Mouse (Mus musculus) urinary bladder, postnatal 14 days (tissue): Measurements from ENCODE around the gene Dkkl1.
A peak's percentile ranks its signal among the peaks of the same experiment; 100 is the strongest.

Experiments
- DNase-seq: peaks from one replicate; pipeline ENCODE4 v3.0.0; 2021; ENCODE audit warnings: low spot score

Dkkl1 gene

DNA sequence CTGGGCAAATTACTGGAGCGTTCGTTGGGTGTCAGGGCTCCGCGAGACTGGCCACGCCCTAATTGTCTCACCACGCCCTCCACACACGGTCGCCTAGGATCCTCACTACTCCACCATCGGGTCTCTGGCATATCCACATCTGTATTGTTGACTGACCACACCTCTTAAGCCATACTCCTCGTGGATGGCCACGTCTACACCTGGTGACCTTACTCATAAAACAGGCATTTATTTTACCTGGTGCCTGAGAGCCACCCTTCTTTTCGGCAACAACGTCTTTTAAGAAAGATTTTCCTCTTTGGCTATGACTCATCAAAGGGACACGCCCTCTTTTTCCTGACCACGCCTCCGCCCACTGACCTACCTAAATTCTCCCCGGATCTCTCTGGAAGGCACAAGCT is at the start of gene Dkkl1:
TSS of gene Dkkl1 (minus strand) at position 297 of the 401 bp plus-strand sequence.
- DNase-seq, result peak; percentile 13

DNA sequence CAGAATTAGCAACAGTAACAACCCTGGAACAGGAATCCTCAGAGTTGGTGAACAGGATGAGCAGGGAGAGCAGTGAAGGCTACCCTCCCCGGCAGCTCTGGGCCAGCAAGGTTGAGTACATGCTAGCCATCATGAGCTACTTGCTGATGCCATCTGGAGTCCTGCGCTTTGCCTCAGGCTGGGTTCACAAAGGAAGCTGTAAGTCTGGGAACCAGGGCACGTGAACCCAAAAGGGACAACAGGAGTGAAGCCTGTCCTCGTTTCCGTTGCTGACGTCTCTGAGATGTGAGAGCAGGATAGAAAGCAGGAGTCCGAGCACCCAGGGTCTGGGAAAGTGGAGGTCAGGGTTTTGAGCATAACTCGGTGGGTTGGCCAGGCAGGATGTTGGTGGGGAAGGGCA is 47.3 kb upstream of the Dkkl1 start:
- no peak for DNase-seq

DNA sequence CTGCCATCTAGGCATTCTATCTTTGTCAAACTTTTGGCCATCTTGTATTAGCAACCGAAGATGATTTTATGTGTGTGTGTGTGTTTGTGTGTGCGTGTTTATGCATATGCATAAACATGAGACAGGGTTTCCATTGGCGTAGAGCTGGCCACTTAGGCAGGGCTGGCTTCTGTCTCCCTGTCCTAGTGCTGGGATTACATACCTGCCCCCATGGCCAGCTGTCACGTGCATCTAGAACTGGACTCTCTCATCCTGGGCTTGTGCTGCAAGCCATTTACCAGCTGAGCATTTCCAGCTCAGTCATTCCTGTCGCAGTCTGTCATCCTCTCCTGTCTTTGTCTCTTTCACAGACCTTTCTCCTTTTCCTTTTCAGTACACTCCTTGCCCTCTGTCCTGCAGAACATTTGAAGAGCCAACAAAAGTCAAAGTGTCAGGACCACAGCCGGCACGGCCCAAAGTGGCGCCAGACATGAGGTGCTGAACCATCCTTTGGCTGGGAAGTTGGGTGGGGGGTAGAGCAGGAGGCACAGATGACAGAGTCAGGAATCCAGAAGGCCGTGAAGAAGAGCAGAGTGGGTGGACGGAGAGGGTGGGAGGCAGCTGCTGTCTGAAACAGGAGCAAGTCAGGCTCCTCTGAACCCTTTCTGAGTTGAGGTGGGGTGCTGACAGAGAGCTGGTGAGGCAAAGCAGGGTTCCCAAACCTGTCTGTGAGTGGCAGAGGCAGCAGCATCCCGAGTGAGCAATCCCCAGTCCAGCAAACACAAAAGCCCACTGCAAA is 45.3 kb upstream of the Dkkl1 start:
- DNase-seq, result no peak

DNA sequence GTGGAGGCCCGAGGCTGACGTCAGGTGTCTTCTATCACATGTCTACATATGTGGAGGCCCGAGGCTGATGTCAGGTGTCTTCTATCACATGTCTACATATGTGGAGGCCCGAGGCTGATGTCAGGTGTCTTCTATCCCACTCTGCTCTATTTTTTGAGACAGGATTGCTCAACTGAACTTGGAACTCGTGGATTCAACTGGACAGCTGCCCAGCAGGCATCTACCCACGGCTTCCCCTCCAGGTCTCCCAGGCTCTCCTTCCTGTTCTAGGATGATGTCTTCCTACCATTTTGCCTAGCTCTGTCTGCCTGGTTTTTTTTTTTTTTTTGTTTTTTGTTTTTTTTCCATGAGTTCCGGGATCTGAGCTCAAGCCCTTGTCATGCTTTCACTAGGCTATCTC is 43.9 kb upstream of the Dkkl1 start:
- DNase-seq, result peak; percentile 40

DNA sequence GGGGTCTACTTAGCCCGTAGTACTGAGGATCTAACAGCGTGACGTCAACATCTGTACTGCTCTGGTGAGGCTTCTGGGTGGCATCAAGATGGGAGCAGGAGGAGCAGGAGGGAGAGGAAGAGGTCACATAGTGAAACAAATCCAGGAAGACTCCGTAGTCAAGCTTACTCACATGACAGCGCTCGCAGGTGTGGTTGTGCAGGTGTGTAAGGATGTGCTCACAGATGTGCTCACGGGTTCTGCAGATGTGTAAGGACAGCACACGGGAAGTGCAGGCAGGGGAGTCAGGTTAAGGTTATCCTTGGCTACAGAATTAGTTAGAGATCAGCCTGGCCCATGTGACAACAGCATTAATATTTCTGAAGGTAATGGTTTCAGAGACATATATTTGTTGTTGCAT is 41.9 kb upstream of the Dkkl1 start:
- no peak for DNase-seq

DNA sequence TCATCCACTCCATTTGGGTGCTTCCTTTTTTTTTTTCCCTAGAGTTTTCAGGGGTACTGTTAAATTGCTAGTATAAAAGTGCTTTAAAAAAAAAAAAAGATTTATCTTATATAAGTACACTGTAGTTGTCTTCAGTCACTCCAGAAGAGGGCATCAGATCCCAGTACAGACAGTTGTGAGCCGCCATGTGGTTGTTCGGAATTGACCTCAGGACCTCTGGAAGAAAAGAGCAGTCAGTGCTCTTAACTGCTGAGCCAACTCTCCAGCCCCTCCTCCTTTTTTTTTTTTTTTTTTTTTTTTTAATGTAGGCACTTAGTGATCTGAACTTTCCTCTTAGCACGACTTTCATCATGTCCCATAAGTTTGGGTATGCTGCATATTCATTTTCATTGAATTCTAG is 35.7 kb upstream of the Dkkl1 start:
- DNase-seq, result no peak

DNA sequence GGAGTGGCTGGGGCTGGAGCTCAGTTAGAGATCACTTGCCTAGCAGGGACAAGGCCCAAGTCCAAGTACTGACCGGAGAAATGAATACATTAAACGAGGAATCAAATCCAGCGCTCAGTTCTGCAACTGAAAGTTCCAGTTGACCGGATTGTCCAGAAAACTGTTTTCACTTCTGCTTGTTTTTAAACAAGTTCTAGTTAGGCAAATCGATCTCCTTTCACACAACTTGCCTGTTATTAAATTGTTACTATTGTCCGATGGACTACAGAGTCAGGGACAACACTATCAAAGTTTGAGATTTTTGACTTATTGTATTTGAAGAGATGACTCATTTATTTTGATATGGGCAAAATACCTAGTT is 29.4 kb upstream of the Dkkl1 start:
- no peak for DNase-seq

DNA sequence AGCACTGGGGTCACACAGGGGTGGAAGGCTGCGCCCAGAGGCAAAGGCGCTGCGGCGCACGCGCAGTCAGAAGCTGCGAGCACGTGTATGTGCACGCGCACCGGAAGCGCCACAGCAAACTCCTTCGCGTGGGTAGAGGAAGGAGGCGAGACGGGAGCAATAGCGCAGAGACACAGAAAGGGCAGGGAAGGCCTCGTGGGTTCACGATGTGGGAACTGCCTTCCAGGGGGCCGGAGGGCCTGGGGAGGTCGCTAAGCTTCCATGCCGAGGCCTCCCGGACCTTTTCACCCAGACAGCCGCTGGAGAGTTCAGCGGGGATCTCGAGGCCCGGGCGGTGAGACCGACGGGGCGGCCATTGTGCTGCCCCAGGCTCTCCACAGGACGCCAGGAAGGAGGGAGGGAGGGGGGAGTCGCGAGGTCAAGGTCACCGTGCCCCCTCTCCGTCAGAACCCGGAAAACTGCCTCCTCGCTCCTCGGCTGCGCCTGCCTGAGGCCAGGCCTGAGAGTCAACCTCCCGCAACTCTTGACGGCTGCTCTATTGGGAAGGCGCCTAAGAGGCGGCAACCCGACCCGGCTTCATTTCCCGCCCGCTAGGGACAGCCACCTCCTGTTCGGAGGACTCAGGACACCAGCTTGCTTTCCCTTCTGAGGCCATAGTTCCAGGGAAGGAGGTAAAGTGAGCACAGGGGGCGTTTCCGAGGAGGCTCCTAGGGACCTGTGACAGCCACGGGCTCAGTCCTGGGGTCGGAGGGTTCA is 28.9 kb upstream of the Dkkl1 start, which contains the start of gene Slc6a16:
TSS of gene Slc6a16 (plus strand) at position 453 of the 756 bp plus-strand sequence.
- DNase-seq, result no peak

DNA sequence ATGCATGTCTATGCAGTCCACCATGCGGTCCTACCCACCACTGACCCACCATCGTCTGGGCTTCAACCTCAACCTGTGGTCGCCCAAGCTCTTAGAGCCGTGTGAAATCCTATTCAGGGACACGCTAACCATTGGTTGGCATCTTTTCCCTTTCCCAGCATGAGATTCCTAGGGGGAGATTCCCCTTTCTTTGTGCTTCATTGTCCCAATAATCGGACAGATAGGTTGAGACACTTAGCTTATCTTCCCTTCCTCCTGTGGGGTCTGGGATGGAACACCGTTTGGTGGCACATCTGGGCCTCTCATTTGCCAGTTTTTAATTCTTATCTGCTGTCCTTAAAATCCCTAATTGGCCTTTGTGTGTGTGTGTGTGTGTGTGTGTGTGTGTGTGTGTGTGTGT is 28.2 kb upstream of the Dkkl1 start:
- no peak for DNase-seq

DNA sequence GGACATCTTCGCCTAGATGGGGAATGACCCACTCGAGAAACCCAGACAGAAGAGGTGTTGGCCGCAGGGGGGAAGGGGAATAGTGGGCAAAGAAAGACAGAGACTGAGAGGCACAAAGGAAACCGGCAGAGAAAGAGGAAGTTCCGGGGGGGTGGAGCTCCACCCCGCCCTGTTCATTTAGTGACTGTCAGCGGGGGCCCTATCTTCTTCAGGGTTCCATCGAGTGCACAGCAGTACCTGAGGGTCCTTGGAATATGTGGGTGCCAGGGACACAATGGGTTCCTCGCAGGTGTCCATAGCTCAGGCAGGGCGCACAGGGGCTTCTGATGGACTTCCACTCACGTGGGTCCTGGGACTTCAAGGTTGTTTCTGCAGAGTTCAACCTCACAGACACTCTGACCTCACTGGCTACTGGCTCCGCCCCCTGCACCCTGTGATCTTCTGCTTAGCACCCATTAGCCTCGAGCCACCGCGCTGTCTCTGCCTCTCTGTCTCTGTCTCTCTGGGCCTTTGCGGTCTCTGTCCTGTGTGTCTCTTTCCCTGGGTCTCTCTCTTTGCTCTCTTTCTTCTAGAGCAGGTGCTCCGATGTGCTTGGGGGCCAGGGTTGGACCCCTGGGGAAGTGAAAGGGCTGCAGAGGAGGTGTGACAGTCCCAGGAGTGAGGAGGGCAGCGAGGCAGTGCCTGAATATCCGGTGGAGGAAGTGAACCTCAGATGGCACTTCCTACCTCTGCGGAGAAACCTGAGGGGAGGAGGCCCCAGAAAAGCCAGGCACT is 27.0 kb upstream of the Dkkl1 start, which contains the start of gene Cd37:
TSS of gene Cd37 (minus strand) at position 393 of the 774 bp plus-strand sequence.
- no peak for DNase-seq

DNA sequence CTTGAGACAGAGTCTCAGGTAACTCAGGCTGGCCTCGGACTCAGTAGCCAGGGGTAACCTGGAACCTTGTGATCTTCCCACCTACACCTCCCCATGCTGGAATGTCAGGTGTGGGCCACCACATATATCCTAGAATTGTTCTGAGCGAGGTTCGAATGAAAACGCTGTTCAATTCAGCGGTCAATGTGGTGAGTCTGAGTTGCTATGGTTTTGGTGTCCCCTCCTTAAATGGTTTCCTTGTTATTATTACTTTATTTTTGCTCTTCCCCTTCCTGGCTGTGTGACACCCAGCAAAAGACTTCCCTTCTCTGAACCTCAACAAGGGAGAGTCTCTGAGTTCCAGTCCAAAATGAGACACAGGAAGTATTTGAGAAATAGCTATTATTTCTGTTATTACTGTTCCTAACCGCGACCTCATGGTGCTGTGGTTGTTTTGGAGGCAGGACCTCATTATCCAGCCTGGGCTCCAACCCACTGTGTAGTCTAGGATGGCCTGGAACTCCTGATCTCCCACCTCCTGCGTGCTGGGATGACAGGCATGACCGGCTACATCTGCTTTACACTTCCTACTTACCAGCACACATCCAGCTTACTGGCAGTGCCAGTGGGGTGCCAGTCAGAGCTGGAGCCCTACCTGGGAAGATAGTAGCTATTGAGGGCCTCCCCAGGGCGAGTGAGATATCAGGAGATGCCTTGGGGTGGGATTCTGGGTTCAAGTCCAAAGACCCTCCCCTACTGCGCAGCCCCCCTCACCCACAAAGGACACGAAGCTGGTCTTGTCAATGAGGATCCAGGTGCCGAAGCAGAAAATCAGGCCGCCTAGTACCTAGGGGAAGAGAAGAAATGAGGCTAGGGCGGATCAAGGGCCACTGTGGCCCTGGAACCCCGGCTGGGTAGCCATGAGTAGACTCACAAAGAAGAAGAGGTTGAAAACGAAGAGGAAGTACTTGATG is 26.1 kb upstream of the Dkkl1 start:
- DNase-seq, result no peak

DNA sequence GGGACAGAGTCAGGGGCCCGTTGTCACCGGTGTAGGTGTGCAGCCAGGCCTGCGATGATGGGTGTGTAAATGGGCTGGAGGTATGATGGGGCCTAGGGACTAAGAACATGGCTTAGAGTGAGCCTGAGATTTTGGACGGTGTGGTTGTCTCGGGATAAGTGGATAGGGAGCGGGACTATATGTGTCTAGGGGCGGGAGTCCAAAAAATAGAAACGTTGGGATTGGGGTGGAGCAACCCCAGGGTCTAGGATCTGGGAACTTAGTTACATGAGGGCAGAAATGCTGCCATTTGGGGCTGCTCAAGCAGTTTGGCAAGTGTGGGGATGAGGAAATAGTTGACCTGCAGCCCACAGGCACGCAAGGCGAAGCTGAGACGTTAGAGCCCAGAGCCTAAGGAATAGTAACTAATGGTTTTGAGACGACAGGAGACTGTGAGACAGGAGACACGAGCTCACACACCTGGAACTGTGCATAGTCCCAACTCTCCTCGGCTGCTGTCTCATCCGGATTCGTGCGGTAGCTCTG is 23.8 kb upstream of the Dkkl1 start:
- DNase-seq, result peak; percentile 35

DNA sequence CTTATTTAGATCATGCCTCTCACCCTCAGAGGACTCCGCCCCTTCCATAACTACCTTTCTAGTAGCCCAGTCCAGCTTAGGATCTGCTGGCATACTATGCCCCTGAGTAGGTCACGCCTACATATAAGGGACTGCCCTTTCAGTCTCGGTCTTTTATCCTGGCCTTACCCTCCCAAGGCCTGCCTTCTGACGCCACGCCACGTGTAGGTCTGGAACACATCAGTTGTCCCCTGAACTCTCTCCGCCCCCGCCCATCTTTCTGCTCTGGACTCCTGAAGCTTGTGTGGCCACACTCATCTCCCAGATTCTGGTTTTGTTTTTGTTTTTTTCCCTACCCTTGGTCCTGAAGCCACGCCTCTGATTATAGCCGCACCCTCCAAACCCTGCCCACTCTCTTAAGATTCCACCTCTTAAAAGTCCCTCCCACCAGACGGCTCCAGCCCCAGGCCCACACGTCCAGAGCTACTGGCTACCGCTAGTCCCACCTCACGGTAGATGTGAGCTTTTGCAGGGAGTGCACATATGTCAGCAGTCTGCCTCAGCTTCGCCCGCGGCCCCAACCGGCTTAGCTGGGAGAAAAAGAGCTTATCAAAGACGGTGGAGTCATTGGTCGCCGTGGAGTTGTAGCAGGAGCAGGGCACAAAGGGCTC is 23.1 kb upstream of the Dkkl1 start:
- peak; percentile 51 for DNase-seq

DNA sequence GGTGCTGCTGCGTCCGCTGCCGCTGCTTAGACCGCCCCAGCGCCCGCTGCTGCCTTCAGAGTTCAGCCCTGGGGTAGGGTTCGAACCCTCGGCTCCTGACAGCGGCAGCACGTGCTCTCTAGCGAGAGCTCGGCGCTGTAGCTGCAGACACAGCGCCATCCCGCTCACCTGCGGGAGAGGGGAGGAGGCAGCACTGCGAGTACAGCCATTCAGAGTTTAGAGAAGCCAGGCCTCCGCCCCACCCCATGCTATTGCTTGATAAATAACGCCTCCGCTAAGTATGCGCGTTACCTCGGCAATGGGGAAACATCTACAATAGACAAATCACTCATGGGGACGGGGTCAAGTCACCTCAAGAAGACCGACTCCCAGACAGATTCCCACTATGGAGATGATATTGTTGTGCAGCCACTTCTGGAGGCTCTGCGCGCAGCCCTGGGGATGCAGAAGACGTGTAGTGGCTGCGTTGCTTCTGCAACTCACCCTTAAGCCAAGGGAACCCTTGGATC is 22.4 kb upstream of the Dkkl1 start:
- DNase-seq, result no peak

DNA sequence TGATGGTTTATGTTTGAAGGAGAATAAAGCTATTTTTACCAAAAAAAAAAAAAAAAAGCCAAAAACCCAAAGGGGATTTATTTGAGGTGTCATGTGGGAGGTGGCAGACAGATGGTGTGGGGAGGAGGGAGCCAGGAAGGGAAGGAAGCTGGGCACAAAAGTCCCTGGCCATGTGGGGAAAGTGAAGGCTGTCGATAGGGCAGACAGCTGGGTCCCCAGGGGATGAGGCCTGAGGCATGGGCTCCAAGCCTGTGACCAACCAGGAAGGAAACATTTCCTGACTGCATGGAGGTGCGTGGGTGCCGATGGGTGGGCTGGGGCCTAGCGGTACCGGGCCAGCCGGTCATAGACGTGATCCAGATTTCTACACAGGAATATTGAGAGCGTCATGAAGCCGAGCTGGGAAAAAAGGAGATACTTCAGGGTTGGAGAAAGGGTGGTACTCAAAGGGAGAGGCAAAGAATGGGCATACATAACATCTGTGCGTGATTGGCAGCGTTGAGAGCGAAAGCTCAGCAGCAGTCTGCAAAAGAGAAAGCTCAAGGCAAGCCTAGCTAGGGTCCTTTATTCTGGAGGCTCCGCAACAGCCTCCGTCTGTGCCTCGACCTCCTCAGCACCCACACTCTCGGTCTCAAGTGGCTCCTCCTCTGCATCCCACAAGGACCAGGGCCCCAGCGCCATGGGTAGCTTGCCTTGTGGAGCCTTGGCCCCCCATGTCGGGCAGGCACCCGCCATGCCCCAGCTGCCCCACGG is 21.8 kb upstream of the Dkkl1 start:
- DNase-seq, result no peak

DNA sequence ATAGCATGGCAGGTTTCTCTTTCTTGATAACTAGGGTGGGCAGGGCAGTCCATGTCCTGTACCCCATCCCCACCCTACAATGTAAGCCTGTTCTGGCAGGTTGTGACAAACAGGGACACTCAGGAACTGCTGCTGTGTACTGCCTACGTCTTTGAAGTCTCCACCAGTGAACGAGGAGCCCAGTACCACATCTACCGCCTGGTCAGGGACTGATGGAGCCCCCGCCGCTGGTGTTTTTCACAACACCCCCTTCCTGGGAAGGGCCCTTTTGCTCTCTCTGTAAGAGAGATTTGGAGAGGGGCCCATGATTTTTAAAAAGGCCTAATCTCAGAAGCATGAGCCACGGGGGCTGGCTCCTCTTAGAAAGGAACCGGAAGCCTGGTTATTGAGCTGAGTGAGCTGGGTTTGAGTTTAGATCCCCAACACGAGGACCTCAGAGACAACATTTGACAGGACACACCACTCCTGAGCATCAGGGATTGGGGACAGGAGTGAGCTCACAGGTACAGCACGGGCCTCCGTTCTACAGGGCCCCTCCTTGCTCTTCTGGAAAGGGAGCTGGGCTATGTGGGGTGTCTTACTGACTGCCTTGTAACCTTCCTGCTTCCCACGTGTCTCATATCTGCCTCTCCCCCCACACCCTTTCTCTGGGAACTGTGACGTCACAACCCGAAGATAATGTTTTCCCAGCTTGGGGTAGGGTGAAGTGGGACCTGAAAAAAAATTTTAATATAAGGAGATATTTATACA is 20.9 kb upstream of the Dkkl1 start:
- no peak for DNase-seq

DNA sequence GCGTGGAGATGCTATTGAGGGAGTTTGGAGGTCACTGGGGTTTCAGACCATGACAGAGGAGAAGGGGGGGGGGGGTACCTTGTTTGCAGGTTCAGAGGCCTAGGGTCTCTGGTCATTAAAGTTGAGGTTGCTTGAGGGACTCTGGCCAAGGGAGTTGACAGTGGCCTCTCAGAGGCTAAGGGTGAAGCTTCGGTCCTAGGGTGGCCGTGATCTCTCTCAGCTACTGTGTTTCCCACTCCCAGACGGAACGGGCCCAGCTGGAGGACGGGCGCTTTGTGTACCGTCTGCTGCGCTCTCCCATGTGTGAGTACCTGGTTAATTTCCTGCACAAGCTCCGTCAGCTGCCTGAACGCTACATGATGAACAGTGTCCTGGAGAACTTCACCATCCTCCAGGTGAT is 20.0 kb upstream of the Dkkl1 start:
- no peak for DNase-seq

DNA sequence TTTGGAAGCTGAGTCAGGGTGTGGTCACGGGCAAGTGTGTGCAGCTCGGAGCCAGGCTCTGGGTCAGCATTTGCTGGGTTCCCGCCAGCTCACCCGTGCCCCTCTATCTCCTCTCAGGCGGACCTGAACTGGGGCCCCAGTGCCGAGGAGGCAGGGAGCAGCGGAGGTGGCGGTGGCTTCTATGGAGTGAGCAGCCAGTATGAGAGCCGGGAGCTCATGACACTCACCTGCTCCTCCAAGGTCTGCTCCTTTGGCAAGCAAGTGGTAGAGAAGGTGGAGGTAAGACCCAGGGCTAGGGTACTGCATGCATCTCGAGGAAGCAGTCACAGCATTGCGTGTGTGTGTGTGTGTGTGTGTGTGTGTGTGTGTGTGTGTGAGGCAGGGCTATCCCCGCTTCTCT is 19.2 kb upstream of the Dkkl1 start:
- no peak for DNase-seq
